Mouse (Mus musculus): Measurements from ENCODE around the gene Atad3a.
"Not testable (repeated sequence)": the region's sequence is repeated elsewhere in the genome, so short reads cannot be mapped to it uniquely, and the experiment has no call there.

Gene Atad3a

GRCm38 (mm10) chr4:155760613-155761355 is at the start of gene Atad3a:
Gene Atad3a, minus strand, starts transcription at chr4:155761093.
- peak; percentile 98 for DNase-seq (ENCODE audit: low spot score)

- no peak for DNase-seq (ENCODE audit: low spot score)
These were observed 46.9 kb upstream of the Atad3a start for GRCm38 (mm10) chr4:155807841-155808240.

GRCm38 (mm10) chr4:155803340-155804041 is 42.6 kb upstream of the Atad3a start:
- DNase-seq (ENCODE audit: low spot score): peak; percentile 95

- peak; percentile 56 for DNase-seq (ENCODE audit: low spot score)
These were observed 41.9 kb upstream of the Atad3a start, which contains the start of gene Mrpl20 for GRCm38 (mm10) chr4:155802741-155803339. Gene Mrpl20, plus strand, starts transcription at chr4:155802878.

- DNase-seq (ENCODE audit: low spot score): no peak
These were observed 41.2 kb upstream of the Atad3a start for GRCm38 (mm10) chr4:155802075-155802474.

GRCm38 (mm10) chr4:155793730-155794129 is 32.8 kb upstream of the Atad3a start:
- no peak for DNase-seq (ENCODE audit: low spot score)

GRCm38 (mm10) chr4:155791240-155791933 is 30.5 kb upstream of the Atad3a start:
- DNase-seq (ENCODE audit: low spot score): no peak

- peak; percentile 11 for DNase-seq (ENCODE audit: low spot score)
These were observed 29.8 kb upstream of the Atad3a start for GRCm38 (mm10) chr4:155790650-155791161.

- DNase-seq (ENCODE audit: low spot score): no peak
These were observed 29.2 kb upstream of the Atad3a start, which contains the start of gene Ankrd65 for GRCm38 (mm10) chr4:155790021-155790489. Gene Ankrd65, plus strand, starts transcription at chr4:155790439.

- DNase-seq (ENCODE audit: low spot score): not testable (repeated sequence)
These were observed 27.9 kb upstream of the Atad3a start for GRCm38 (mm10) chr4:155788833-155789232.

- DNase-seq (ENCODE audit: low spot score): no peak
These were observed 27.4 kb upstream of the Atad3a start for GRCm38 (mm10) chr4:155788300-155788699.

GRCm38 (mm10) chr4:155785819-155786218 is 24.9 kb upstream of the Atad3a start, which contains the start of gene Tmem88b:
Gene Tmem88b, minus strand, starts transcription at chr4:155785874.
- DNase-seq (ENCODE audit: low spot score): no peak

GRCm38 (mm10) chr4:155785246-155785645 is 24.4 kb upstream of the Atad3a start:
- no peak for DNase-seq (ENCODE audit: low spot score)

- peak; percentile 87 for DNase-seq (ENCODE audit: low spot score)
These were observed 23.3 kb upstream of the Atad3a start for GRCm38 (mm10) chr4:155784081-155784701.

- DNase-seq (ENCODE audit: low spot score): no peak
These were observed 22.7 kb upstream of the Atad3a start for GRCm38 (mm10) chr4:155783486-155784080.

GRCm38 (mm10) chr4:155780895-155781294 is 20.0 kb upstream of the Atad3a start:
- peak; percentile 24 for DNase-seq (ENCODE audit: low spot score)

- DNase-seq (ENCODE audit: low spot score): no peak
These were observed 18.6 kb upstream of the Atad3a start for GRCm38 (mm10) chr4:155779498-155779897.

- DNase-seq (ENCODE audit: low spot score): no peak
These were observed 16.9 kb upstream of the Atad3a start for GRCm38 (mm10) chr4:155777816-155778215.

- peak; percentile 84 for DNase-seq (ENCODE audit: low spot score)
These were observed 15.9 kb upstream of the Atad3a start for GRCm38 (mm10) chr4:155776704-155777335.

- DNase-seq (ENCODE audit: low spot score): no peak
These were observed 15.0 kb upstream of the Atad3a start for GRCm38 (mm10) chr4:155775855-155776254.
